Mouse (Mus musculus): Measurements from ENCODE around the gene Zbtb20. TPM values are rescaled to one million over a fixed set of nuclear protein-coding genes. Genes with fewer than 3 reads are reported as not detected.

The Zbtb20 gene
- polyA plus RNA-seq, 1 experiment from 2014 or later: 80.6 TPM

DNA sequence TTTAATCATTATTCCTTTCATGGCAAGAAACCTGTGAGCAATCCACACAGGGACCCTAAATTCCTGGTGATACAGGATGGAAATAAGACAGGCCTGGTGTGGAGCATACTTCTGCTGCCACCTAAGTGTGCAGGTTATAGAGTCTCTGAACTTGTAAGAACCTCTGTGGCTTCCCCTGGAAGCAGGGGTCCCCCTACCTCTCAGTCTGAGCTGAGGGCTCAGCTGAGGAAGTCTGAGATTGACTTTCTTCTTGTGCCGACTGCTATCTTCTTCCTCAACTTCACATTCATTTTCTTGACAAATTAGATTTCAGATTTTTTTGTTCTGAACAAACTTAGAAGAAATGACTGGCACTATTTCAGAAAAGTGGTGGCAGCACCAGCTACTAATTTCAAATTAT lies 617.2 kb downstream of the Zbtb20 start:
- Histone ChIP-seq H3K9ac (replicated peaks; ENCODE audit: low read length) (no peak overlapping the region), H3K27me3 (ENCODE audit: control insufficient read depth, insufficient read depth, low read length) (0 out of 2 replicates have a peak, but pooled peaks cover 3% of the 10 kb centered on the region), H3K4me2 (ENCODE audit: low read length) (no peak overlapping the region), H3K9me3 (ENCODE audit: control insufficient read depth, low read length) (no peaks in the 10 kb centered on the region), H3K36me3 (ENCODE audit: control insufficient read depth, insufficient read depth, low read length) (no peaks in the 10 kb centered on the region), H3K4me3 (replicated peaks; ENCODE audit: low read depth, low read length) (no peak overlapping the region), H3K27ac (replicated peaks; ENCODE audit: low read depth, low read length) (no peak overlapping the region), H3K4me1 (ENCODE audit: control insufficient read depth, insufficient read depth, low read length) (peaks cover 3% of the 10 kb centered on the region; the same call in 1 of the 2 replicates)
- ATAC-seq (ENCODE audit: low FRiP score, low TSS enrichment): no peak
- 85% methylated on average over 1 of the region's 1 CpGs for WGBS
- no peak for DNase-seq

DNA sequence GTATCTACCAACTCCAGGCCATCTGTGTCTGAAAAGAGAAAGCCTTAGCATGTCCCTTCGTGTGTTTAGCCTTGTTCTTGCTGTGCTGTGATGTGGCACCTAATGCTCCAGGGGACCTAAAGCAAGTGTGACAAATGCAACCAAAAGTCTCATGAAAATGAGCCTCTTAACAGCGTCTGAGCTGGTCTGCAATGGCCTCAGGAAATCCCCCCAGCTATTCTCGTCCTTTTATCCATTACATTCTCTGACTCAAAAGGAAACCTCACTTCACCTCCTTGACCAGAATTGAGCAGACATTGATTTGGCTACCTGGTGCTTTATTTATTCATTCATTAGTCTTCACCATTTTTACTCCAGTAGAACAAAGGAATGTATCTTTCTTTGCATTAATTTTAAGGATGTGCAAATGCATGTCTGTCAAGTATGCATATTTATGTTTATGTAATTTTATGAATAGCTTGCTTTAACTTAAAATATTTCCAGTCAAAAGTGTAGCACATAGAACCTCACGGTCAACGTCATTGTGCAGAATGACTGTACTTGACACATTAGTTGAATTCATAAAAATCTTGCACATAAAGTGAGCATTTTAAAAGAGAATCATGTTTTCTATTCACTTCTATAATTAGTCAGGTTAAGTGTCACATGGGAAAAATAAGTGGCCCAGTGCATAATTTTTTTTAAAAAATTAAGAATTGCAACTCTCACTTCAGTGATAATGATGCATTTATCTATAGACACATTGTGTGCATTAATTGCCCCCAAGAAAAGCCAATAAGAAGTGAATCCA lies 618.1 kb downstream of the Zbtb20 start:
- Histone ChIP-seq H3K27ac (replicated peaks; ENCODE audit: low read depth, low read length) (no peak overlapping the region), H3K4me3 (replicated peaks; ENCODE audit: low read depth, low read length) (no peak overlapping the region), H3K4me1 (ENCODE audit: control insufficient read depth, insufficient read depth, low read length) (peaks cover 3% of the 10 kb centered on the region; the same call in 1 of the 2 replicates), H3K4me2 (ENCODE audit: low read length) (no peak overlapping the region), H3K9me3 (ENCODE audit: control insufficient read depth, low read length) (no peaks in the 10 kb centered on the region), H3K27me3 (ENCODE audit: control insufficient read depth, insufficient read depth, low read length) (0 out of 2 replicates have a peak, but pooled peaks cover 3% of the 10 kb centered on the region), H3K9ac (replicated peaks; ENCODE audit: low read length) (no peak overlapping the region), H3K36me3 (ENCODE audit: control insufficient read depth, insufficient read depth, low read length) (no peaks in the 10 kb centered on the region)
- 40% methylated on average over 5 of the region's 5 CpGs for WGBS
- no peak for ATAC-seq (ENCODE audit: low FRiP score, low TSS enrichment)
- DNase-seq: peak; percentile 43

GRCm38 (mm10) chr16:43495175-43495818 lies 619.6 kb downstream of the Zbtb20 start:
- H3K4me2 ChIP-seq (ENCODE audit: low read length): no peak overlapping the region
- ATAC-seq (ENCODE audit: low FRiP score, low TSS enrichment) (no peak), DNase-seq (no peak)
- no peaks in the 10 kb centered on the region for H3K9me3 ChIP-seq (ENCODE audit: control insufficient read depth, low read length)
- H3K4me1 ChIP-seq (ENCODE audit: control insufficient read depth, insufficient read depth, low read length): peaks cover 3% of the 10 kb centered on the region; the same call in 1 of the 2 replicates
- H3K27ac ChIP-seq (replicated peaks; ENCODE audit: low read depth, low read length): no peak overlapping the region
- H3K36me3 ChIP-seq (ENCODE audit: control insufficient read depth, insufficient read depth, low read length): no peaks in the 10 kb centered on the region
- 84% methylated on average over 9 of the region's 9 CpGs for WGBS
- no peak overlapping the region for H3K4me3 ChIP-seq (replicated peaks; ENCODE audit: low read depth, low read length)
- no peak overlapping the region for H3K9ac ChIP-seq (replicated peaks; ENCODE audit: low read length)
- H3K27me3 ChIP-seq (ENCODE audit: control insufficient read depth, insufficient read depth, low read length): 0 out of 2 replicates have a peak, but pooled peaks cover 3% of the 10 kb centered on the region

DNA sequence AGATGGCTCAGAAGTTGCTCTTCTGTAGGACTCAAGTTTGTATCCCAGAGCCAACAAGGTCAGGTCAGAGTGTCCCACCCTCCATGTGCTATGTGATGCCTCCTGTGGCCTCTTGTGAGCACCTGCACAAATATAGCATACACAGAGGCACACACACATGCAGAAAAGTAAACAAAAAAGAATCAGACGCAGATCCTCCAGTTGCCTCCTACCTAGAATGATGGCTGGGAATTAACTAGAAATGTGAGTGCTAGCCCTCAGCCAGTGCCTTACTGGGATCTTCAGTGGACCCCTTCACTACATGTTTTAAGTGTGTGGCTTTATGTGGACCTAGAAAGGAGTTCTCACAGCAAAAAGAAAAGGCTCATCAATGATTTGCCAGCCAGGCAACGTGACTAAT lies 621.4 kb downstream of the Zbtb20 start:
- H3K36me3 ChIP-seq (ENCODE audit: control insufficient read depth, insufficient read depth, low read length): no peaks in the 10 kb centered on the region
- no peaks in the 10 kb centered on the region for H3K9me3 ChIP-seq (ENCODE audit: control insufficient read depth, low read length)
- DNase-seq (no peak), ATAC-seq (ENCODE audit: low FRiP score, low TSS enrichment) (no peak)
- H3K4me1 ChIP-seq (ENCODE audit: control insufficient read depth, insufficient read depth, low read length): peaks cover 8% of the 10 kb centered on the region
- 0 out of 2 replicates have a peak, but pooled peaks cover 3% of the 10 kb centered on the region for H3K27me3 ChIP-seq (ENCODE audit: control insufficient read depth, insufficient read depth, low read length)
- no peak overlapping the region for H3K9ac ChIP-seq (replicated peaks; ENCODE audit: low read length)
- H3K27ac ChIP-seq (replicated peaks; ENCODE audit: low read depth, low read length): no peak overlapping the region
- WGBS: 82% methylated on average over 2 of the region's 2 CpGs
- H3K4me3 ChIP-seq (replicated peaks; ENCODE audit: low read depth, low read length): no peak overlapping the region
- no peak overlapping the region for H3K4me2 ChIP-seq (ENCODE audit: low read length)

- Histone ChIP-seq H3K27me3 (ENCODE audit: control insufficient read depth, insufficient read depth, low read length) (0 out of 2 replicates have a peak, but pooled peaks cover 1% of the 10 kb centered on the region), H3K9me3 (ENCODE audit: control insufficient read depth, low read length) (no peaks in the 10 kb centered on the region), H3K27ac (replicated peaks; ENCODE audit: low read depth, low read length) (no peak overlapping the region), H3K4me3 (replicated peaks; ENCODE audit: low read depth, low read length) (no peak overlapping the region), H3K36me3 (ENCODE audit: control insufficient read depth, insufficient read depth, low read length) (no peaks in the 10 kb centered on the region), H3K4me2 (ENCODE audit: low read length) (no peak overlapping the region), H3K9ac (replicated peaks; ENCODE audit: low read length) (no peak overlapping the region), H3K4me1 (ENCODE audit: control insufficient read depth, insufficient read depth, low read length) (peaks cover 10% of the 10 kb centered on the region)
- DNase-seq: no peak
- ATAC-seq (ENCODE audit: low FRiP score, low TSS enrichment): no peak
- WGBS: 76% methylated on average over 8 of the region's 8 CpGs
Measured at GRCm38 (mm10) chr16:43500132-43500853, 624.6 kb downstream of the Zbtb20 start.

- no peak overlapping the region for H3K4me2 ChIP-seq (ENCODE audit: low read length)
- H3K9me3 ChIP-seq (ENCODE audit: control insufficient read depth, low read length): no peaks in the 10 kb centered on the region
- DNase-seq (no peak), ATAC-seq (ENCODE audit: low FRiP score, low TSS enrichment) (no peak)
- no peak overlapping the region for H3K9ac ChIP-seq (replicated peaks; ENCODE audit: low read length)
- H3K27ac ChIP-seq (replicated peaks; ENCODE audit: low read depth, low read length): no peak overlapping the region
- H3K4me3 ChIP-seq (replicated peaks; ENCODE audit: low read depth, low read length): no peak overlapping the region
- H3K4me1 ChIP-seq (ENCODE audit: control insufficient read depth, insufficient read depth, low read length): peaks cover 13% of the 10 kb centered on the region
- no peaks in the 10 kb centered on the region for H3K27me3 ChIP-seq (ENCODE audit: control insufficient read depth, insufficient read depth, low read length)
- H3K36me3 ChIP-seq (ENCODE audit: control insufficient read depth, insufficient read depth, low read length): no peaks in the 10 kb centered on the region
- 25% methylated on average over 4 of the region's 4 CpGs for WGBS
Measured at GRCm38 (mm10) chr16:43501284-43501683, 625.6 kb downstream of the Zbtb20 start.

DNA sequence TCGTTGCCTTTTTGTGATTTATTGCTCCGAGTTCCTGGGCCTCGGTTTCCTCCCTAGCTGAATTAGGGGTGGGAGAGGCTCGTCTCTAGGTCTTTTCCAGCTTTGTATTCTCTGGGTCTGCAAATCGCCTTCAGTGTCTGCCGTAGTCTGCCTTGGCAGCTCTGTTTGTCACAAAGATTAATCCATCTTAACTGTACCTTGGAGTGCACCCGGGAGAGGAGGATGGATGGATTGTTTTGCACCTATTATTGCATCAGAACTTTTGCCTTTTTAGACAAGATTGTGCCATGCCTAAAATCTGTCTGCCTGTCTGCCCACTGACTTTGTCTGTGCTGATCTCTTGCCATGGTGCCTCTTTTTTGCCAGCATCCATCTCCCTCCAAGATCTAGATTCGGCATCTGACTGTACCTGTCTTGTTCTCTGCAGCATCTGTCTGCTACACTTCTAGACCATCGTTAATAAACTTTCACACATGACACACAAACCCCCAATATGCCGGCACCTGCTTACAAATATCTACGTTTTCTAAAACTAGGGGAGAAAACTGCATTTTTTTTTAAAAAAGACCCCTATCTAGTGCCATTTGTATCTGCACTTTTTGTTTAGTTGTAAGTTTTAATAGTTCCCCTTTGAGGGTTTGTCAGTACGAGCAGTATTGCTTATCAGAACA lies 626.8 kb downstream of the Zbtb20 start:
- peak overlapping the region; percentile 81 for H3K4me2 ChIP-seq (ENCODE audit: low read length)
- peak overlapping the region; percentile 93 for H3K27ac ChIP-seq (replicated peaks; ENCODE audit: low read depth, low read length)
- peaks cover 20% of the 10 kb centered on the region for H3K4me1 ChIP-seq (ENCODE audit: control insufficient read depth, insufficient read depth, low read length)
- no peaks in the 10 kb centered on the region for H3K9me3 ChIP-seq (ENCODE audit: control insufficient read depth, low read length)
- 19% methylated on average over 12 of the region's 12 CpGs for WGBS
- H3K36me3 ChIP-seq (ENCODE audit: control insufficient read depth, insufficient read depth, low read length): no peaks in the 10 kb centered on the region
- ATAC-seq (ENCODE audit: low FRiP score, low TSS enrichment): no peak
- no peaks in the 10 kb centered on the region for H3K27me3 ChIP-seq (ENCODE audit: control insufficient read depth, insufficient read depth, low read length)
- H3K9ac ChIP-seq (replicated peaks; ENCODE audit: low read length): peak overlapping the region; percentile 71
- no peak for DNase-seq
- H3K4me3 ChIP-seq (replicated peaks; ENCODE audit: low read depth, low read length): peak overlapping the region; percentile 50

DNA sequence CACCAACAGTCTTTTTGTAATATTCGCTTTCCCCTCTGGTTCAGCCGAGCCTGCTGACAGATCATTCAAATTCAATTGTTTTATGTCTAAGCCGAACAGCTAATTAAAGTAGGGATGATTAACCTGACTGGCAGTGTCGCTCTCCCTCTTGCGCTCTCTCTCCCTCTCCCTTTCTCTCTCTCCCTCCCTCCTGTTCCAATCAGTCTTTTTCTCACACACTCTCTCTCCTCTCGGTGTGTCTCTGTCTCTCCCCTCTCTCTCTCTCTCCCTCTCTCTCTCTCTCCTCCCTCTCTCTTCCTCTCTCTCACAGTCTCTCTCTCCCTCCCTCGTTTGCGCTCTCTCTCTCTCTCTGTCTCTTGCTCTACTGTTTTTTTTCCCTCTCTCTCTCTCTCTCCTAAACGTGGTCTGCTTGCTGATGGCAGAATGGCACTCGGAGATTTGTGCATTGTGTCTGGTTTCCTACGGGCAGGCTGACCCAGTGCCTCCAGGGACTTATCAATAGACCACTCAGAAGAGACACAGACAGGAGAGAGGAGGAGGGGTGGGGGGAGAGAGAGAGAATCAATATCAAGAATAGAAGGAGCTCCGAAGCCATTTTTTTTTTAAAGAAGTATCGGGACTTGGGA lies 627.4 kb downstream of the Zbtb20 start:
- peak; percentile 89 for ATAC-seq (ENCODE audit: low FRiP score, low TSS enrichment)
- Histone ChIP-seq H3K36me3 (ENCODE audit: control insufficient read depth, insufficient read depth, low read length) (no peaks in the 10 kb centered on the region), H3K27ac (replicated peaks; ENCODE audit: low read depth, low read length) (peak overlapping the region; percentile 93), H3K27me3 (ENCODE audit: control insufficient read depth, insufficient read depth, low read length) (no peaks in the 10 kb centered on the region), H3K4me3 (replicated peaks; ENCODE audit: low read depth, low read length) (peak overlapping the region; percentile 50), H3K4me2 (ENCODE audit: low read length) (peak overlapping the region; percentile 81), H3K9ac (replicated peaks; ENCODE audit: low read length) (peak overlapping the region; percentile 71), H3K9me3 (ENCODE audit: control insufficient read depth, low read length) (no peaks in the 10 kb centered on the region), H3K4me1 (ENCODE audit: control insufficient read depth, insufficient read depth, low read length) (peaks cover 26% of the 10 kb centered on the region)
- 2% methylated on average over 13 of the region's 13 CpGs for whole genome bisulfite sequencing
- DNase-seq: peak; percentile 88

Data from midbrain, embryonic 14.5 days (tissue).